Mouse (Mus musculus): Measurements from ENCODE around the gene Zfp131.

The Zfp131 gene

DNA sequence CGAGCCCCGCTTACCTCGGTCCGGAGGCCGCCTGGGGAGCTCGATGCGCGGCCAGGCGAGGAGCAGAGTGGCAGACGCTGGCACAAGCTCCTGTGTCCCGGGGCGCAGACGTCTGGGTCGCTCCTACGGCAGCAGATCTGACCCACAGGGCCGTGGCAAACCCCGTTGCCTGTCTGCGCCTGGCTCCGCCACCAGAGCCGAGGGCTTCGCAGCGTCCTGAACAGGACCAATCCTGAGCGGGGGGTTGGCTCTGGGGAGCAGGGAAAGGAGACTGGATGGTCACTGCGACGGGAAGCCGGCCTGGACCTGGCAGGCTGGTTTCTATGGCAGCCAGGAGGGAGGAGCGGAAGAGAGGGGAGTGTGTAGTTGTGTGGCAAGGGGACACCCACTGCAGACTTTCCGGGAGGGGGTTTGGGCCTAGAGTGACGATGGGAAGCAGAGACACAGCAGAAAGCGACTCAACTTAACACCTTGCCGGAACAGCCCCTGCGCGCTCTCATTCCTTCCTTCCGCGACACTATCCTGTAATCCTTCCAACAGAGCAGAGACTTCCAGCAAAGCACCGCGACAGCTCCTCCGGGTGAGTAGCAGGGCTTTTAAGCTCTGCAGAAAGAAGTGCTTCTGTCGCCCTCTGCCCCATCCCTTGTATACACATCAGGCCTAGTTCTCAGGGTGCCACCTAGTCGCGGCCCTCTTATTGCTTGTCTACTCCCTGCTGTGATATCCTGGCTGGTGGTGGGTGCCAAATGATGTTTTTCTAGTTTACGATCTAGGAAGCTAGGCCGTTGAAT lies 34.8 kb downstream of the Zfp131 start, which contains the start of gene Nim1k:
Gene Nim1k, minus strand, starts transcription at position 202 of the 791 bp plus-strand sequence.
- DNase-seq (ENCODE audit: extremely low read depth, insufficient read length, low spot score): peak; percentile 90

DNA sequence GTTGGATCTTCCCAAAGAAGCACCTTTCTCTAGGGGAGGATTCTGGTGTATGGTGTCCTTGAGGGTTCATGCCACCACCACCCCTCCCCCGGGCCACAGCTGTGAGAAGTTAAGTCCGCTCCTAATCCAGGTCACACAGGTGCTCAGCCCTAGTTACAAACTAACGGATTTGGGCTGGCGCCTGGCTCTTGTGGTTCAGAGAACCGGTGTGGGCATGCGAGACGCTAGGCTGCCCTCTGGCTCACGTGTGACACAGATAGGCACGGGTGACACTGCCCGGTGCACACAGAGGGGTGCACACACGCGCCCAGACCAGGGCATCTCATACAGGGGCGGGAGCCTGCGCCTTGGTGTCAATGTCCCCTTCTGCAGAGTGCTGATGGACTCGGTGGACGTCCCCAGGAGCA lies 35.5 kb downstream of the Zfp131 start:
- DNase-seq (ENCODE audit: extremely low read depth, insufficient read length, low spot score): no peak

- peak; percentile 44 for DNase-seq (ENCODE audit: extremely low read depth, insufficient read length, low spot score)
Measured at GRCm38 (mm10) chr13:119754635-119755020, 36.1 kb downstream of the Zfp131 start.

DNA sequence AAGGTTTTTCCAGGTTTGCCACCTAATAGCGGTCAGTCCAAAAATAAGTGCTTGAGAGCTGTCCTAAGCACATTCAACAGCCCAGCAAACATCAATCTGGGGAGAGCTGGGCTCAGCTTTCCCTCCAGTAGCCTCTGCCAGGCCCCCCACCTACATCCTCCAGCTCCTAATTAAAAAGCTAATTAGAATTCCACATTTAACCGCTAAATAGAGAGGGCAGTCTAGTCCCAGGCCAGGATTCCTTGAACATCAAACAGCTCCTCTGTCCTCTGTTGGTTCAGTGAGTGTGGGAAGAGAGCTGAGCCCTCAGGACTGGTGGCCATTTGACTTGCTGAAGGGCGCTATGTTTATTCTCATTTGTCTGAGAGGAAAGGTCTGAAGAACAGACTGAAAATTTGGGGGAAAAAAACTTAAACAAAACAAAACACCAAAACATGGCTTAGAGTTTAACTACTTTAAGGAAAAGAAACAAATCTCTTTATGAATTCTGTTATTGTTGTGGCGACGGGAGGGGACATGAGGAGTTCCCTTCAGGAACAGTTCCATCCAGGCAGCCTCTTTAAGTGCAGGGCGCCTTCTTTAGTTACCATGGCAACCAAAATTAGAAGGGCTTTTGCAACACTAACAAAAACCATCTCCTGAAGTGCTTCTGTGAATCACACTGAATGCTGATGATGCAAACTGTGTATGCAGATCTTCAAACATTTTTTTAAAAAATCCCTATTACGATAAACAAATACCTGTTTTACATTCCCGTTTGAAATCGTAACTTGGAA lies 36.6 kb downstream of the Zfp131 start:
- DNase-seq (ENCODE audit: extremely low read depth, insufficient read length, low spot score): no peak

GRCm38 (mm10) chr13:119746930-119747329 lies 43.8 kb downstream of the Zfp131 start:
- DNase-seq (ENCODE audit: extremely low read depth, insufficient read length, low spot score): no peak

DNA sequence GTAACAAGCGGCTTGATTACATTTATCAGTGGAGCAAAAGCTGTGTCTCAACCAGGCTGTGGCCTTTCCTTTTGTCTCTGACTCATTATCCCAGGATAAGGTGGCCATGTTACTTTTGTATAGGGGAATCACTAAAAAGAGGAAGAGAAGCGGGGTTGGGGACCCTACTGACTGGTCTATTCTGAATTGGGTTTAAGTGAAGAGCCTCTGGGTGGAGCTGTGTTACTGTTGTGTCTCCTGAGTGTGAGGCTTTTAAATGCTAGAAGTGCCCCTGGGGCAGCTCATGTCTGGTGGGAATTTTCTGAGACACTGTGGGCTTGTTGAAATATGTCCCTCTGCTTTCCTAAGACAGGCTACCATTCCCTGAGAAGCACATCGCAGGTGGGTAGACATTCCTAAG lies 47.2 kb downstream of the Zfp131 start:
- DNase-seq (ENCODE audit: extremely low read depth, insufficient read length, low spot score): no peak

DNA sequence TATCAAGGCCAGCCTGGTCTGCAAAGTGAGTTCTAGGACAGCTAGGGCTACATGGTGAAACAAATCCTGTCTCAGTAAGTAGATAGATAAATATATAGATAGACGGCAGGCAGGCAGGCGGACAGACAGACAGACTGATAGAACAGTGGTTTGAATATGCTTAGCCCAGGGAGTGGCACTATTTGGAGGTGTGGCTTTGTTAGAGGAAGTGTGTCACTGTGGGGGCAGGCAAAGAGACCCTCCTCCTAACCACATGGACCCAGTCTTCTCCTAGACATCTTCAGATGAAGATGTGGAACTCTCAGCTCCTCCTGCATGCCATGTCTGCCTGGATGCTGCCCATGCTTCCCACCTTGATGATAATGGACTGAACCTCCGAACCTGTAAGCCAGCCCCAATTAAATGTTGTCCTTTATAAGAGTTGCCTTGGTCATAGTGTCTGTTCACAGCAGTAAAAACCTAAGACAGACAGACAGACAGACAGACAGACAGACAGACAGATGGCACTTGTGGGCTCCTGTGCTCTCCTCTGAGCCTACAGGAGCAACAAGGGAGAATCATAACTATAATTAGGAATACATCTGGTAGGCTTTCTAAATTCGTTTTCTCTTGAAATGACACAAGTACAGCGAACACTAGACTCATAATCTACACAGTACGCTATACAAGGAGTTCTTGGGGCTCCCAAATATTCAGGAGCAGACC lies 47.8 kb downstream of the Zfp131 start:
- no peak for DNase-seq (ENCODE audit: extremely low read depth, insufficient read length, low spot score)

DNA sequence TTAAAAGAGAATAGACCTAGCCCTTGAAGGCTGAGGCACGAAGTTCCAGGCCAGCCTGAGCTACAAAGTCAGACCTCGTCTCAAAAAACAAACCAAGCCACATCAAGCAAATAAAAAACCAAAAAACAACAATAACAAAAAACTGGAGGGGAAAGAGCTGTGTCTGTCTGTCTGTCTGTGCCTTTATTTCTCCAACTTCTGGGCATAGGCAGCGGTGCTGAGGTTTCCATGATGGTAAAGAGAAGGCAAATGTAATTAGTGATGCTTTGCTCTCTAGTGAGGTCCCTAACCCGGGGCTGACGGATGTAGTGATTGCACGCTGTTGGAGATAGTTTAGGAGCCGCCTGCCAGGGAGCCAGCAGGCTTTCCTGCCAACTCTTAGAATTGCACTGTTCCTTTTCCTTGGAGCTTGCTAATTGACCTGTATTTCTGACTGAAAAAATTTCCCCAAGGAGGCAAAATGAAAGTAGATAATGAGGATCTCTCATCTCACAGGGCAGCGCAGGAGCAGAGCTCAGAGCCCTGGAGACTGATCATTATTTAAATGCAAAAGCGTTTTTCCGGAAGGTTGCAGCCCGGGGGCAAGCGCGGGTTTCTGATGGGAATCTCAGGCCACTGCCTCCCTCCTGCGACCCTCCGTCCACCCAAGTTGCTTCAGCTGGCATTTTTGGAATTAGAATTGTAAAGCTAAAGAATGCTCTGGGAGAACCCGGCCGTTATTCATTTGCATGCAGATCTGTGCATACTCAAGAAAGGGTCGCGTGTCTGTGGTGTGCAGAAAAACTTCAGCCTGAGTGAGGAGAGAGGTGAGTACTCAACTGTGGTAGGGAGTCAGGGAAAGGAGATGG lies 49.1 kb downstream of the Zfp131 start:
- no peak for DNase-seq (ENCODE audit: extremely low read depth, insufficient read length, low spot score)

GRCm38 (mm10) chr13:119731448-119731847 lies 59.2 kb downstream of the Zfp131 start:
- no peak for DNase-seq (ENCODE audit: extremely low read depth, insufficient read length, low spot score)

DNA sequence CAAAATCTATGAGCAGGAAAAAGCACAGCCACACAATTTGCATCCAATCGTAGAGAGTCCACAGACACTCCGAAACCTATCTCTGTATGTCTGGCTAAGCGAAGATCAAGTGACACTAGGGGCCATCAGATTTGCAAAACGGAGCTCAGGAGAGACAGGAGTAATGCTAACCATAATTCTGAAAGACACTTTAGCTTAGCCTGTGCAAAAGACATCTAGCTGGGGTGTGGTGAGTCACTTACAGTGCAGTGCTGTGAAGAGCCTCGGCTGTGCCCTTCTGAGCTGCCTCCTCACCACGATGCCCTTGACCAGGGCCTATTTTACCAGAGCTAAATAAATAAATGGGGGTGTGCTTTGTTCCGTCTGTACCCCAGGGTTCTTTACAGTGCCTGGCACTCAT lies 61.3 kb downstream of the Zfp131 start:
- DNase-seq (ENCODE audit: extremely low read depth, insufficient read length, low spot score): no peak

DNA sequence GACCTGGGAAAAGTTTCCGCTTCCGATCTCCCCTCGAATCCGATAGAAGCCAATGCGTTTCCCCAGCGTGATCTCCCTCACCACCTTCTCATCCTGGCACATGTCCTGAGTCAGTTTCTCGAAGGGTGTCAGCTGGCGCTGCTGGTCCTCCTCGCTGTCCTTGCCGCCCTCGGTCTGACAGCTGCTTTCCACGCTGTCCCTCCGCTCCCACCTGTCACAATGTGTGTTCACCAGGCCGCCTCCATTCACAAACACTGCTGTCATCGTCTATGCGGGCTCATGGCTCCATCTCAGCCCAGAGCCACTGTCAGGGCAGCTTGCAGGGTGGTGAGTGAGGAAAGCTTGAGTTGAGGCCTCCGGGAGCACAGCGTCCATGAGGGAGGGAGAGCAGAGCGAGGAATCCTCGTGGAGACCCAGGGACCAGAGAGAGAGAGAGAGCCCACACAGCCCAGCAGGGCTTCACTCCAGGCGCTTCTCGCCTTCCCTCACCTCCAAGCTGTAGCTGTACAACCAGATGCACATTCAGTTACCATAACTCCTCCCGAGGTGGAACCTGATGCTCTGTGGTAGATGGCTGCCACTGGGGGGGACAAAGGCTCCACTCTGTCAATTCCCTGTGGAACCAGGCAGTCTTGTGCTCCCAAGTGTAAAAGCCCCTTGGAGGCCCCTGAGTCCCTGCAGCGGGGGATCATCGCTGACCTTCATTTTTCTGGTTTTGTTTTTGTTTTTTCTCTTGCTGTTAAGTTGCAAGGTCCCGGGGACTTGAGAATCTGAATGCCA lies 62.9 kb downstream of the Zfp131 start:
- DNase-seq (ENCODE audit: extremely low read depth, insufficient read length, low spot score): no peak

GRCm38 (mm10) chr13:119724541-119724940 lies 66.1 kb downstream of the Zfp131 start:
- DNase-seq (ENCODE audit: extremely low read depth, insufficient read length, low spot score): no peak

- DNase-seq (ENCODE audit: extremely low read depth, insufficient read length, low spot score): peak; percentile 40
Measured at GRCm38 (mm10) chr13:119723368-119723767, 67.3 kb downstream of the Zfp131 start.

DNA sequence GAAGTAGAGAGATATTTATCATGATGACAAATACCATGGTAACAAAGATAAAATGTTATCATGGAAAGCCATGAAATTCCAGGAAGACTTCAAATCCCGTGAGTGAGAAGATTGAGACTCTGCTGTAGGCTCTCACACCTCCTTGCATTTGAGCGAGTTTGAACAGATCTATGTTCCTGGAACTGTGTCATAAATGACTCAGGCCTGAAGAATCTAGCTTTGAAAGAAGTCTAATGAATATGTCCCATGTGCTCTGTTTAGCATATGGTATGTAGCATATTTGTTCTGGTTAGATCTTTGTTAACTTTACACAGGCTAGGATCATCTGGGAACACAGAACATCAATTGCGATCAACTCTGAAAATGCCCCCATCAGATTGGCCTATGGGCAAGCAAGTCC lies 68.2 kb downstream of the Zfp131 start:
- no peak for DNase-seq (ENCODE audit: extremely low read depth, insufficient read length, low spot score)

DNA sequence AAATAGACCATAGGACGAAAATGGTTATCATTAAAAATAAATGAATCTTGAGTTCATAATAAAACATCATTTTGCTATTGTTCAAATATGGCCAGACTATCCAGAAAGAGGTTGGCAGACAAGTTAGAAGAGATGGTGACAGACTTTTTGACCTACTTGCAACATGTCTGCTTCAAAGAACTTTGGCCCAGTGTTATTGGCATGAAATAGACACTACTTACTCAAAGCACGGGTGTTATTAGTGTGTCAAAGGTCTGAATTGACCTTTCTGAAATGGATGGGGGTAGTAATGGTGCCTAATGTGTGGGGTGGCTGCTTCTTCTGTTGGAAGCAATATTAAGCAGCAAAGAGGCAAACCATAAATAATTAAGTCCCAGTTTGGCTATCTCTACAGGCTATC lies 74.6 kb downstream of the Zfp131 start:
- no peak for DNase-seq (ENCODE audit: extremely low read depth, insufficient read length, low spot score)

Measured in 3134 (cell line).